Mouse (Mus musculus): ENCODE measurements around the gene Rap1b.

DNA sequence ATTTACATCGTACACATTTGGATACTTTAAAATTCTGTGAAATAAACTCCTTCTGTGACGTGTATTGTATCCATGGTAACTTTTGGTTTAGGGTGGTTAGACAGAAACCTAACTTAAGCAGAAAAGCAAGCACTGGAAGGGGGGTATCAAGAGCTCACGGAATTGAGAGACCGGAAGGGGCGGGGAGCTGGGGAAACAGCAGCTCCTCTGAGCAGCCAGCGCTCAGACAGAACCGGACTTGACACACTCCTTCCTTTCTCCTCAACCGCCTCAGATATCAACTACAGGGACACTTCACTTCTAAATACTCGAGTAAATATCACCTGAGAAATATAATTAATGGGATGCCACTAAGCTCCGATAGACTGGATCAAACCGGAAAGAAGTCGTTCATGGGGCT lies 48.7 kb downstream of the Rap1b start:
- no peak for TF ChIP-seq POLR2A (IDR thresholded peaks at IDR 0.05; ENCODE audit: insufficient read depth, low read length)
- TF ChIP-seq CTCF (IDR thresholded peaks at IDR 0.05; ENCODE audit: low read depth, low read length), result no peak

Measured in ES-Bruce4 (cell line).